Mouse (Mus musculus) ES-Bruce4 (cell line): ENCODE data around the gene Lrrfip2.

ENCODE experiments used
- CTCF ChIP-seq: IDR thresholded peaks from one replicate; pipeline ENCODE4 v1.8.1; 2011; ENCODE audit warnings: low read depth, low read length
- EP300 ChIP-seq: IDR thresholded peaks from 2 replicates; pipeline ENCODE4 v1.6.1; 2011; ENCODE audit warnings: low read depth, low read length; ENCODE audit not compliant: insufficient read depth

GRCm38 (mm10) chr9:111117126-111117642 lies at the start of gene Lrrfip2:
- TF ChIP-seq CTCF, result no peak
- no peak for TF ChIP-seq EP300
